Mouse (Mus musculus): ENCODE measurements around the gene Mcm10. TPM values are rescaled to one million over a fixed set of nuclear protein-coding genes. Genes with fewer than 3 reads are reported as not detected.

Mcm10 gene
- total RNA-seq (2021), result under 1 TPM; 0.11 to 0.33 TPM

- peak; percentile 89 to 94 for DNase-seq
- intact Hi-C loops (cut with DNase I), result no loop called here
Measured at GRCm38 (mm10) chr2:5012491-5013324, at the start of gene Mcm10. TSS of gene Mcm10 (minus strand) at chr2:5012791.

- no peak for DNase-seq
- intact Hi-C loops (cut with DNase I), result no loop called here
Measured at GRCm38 (mm10) chr2:5061133-5061708, 48.6 kb upstream of the Mcm10 start.

- intact Hi-C loops (cut with DNase I), result no loop called here
- DNase-seq, result no peak
Measured at GRCm38 (mm10) chr2:5059997-5060396, 47.4 kb upstream of the Mcm10 start.

GRCm38 (mm10) chr2:5058436-5058835, 45.8 kb upstream of the Mcm10 start:
- intact Hi-C loops (cut with DNase I), result no loop called here

GRCm38 (mm10) chr2:5050562-5050961, 38.0 kb upstream of the Mcm10 start:
- no peak for DNase-seq

More at GRCm38 (mm10) chr2:5058436-5058835, 45.8 kb upstream of the Mcm10 start:
- DNase-seq, result no peak

GRCm38 (mm10) chr2:5047016-5047415, 34.4 kb upstream of the Mcm10 start:
- DNase-seq, result no peak
- intact Hi-C loops (cut with DNase I), result no loop called here

More at GRCm38 (mm10) chr2:5050562-5050961, 38.0 kb upstream of the Mcm10 start:
- intact Hi-C loops (cut with DNase I), result no loop called here

GRCm38 (mm10) chr2:5045269-5045965, 32.8 kb upstream of the Mcm10 start:
- intact Hi-C loops (cut with DNase I), result no loop called here

GRCm38 (mm10) chr2:5044321-5044720, 31.7 kb upstream of the Mcm10 start:
- DNase-seq, result no peak
- intact Hi-C loops (cut with DNase I), result no loop called here

More at GRCm38 (mm10) chr2:5045269-5045965, 32.8 kb upstream of the Mcm10 start:
- no peak for DNase-seq

- intact Hi-C loops (cut with DNase I), result no loop called here
- DNase-seq, result no peak
Measured at GRCm38 (mm10) chr2:5043476-5043761, 30.8 kb upstream of the Mcm10 start.

GRCm38 (mm10) chr2:5042616-5043475, 30.3 kb upstream of the Mcm10 start:
- no peak for DNase-seq
- intact Hi-C loops (cut with DNase I), result no loop called here

GRCm38 (mm10) chr2:5041854-5042253, 29.3 kb upstream of the Mcm10 start:
- DNase-seq, result no peak
- intact Hi-C loops (cut with DNase I), result no loop called here

- no peak for DNase-seq
- intact Hi-C loops (cut with DNase I), result no loop called here
Measured at GRCm38 (mm10) chr2:5040281-5041161, 27.9 kb upstream of the Mcm10 start.

GRCm38 (mm10) chr2:5039350-5040170, 27.0 kb upstream of the Mcm10 start:
- intact Hi-C loops (cut with DNase I), result no loop called here
- DNase-seq, result no peak

- no peak for DNase-seq
- intact Hi-C loops (cut with DNase I), result no loop called here
Measured at GRCm38 (mm10) chr2:5038320-5038719, 25.7 kb upstream of the Mcm10 start.

- intact Hi-C loops (cut with DNase I), result no loop called here
- DNase-seq, result no peak
Measured at GRCm38 (mm10) chr2:5037390-5037789, 24.8 kb upstream of the Mcm10 start.

GRCm38 (mm10) chr2:5036411-5037076, 24.0 kb upstream of the Mcm10 start:
- no peak for DNase-seq
- intact Hi-C loops (cut with DNase I), result no loop called here

- DNase-seq, result no peak
- intact Hi-C loops (cut with DNase I), result no loop called here
Measured at GRCm38 (mm10) chr2:5035241-5035640, 22.6 kb upstream of the Mcm10 start.

- intact Hi-C loops (cut with DNase I), result no loop called here
- no peak for DNase-seq
Measured at GRCm38 (mm10) chr2:5034801-5035200, 22.2 kb upstream of the Mcm10 start.

All from heart, postnatal 36 days (tissue).